Mouse (Mus musculus): ENCODE data around the gene Eea1.
"Not testable (repeated sequence)": the region's sequence is repeated elsewhere in the genome, so short reads cannot be mapped to it uniquely, and the experiment has no call there.

Gene Eea1

GRCm38 (mm10) chr10:96075403-96075802 is 135.0 kb downstream of the Eea1 start:
- no peak for DNase-seq

GRCm38 (mm10) chr10:96075880-96076279 is 135.4 kb downstream of the Eea1 start:
- no peak for DNase-seq

GRCm38 (mm10) chr10:96076461-96076860 is 136.0 kb downstream of the Eea1 start:
- no peak for DNase-seq

- not testable (repeated sequence) for DNase-seq
Observed at GRCm38 (mm10) chr10:96077480-96078066, 137.1 kb downstream of the Eea1 start.

- no peak for DNase-seq
Observed at GRCm38 (mm10) chr10:96079823-96080222, 139.4 kb downstream of the Eea1 start.

GRCm38 (mm10) chr10:96080440-96081381 is 140.3 kb downstream of the Eea1 start:
- DNase-seq, result peak; percentile 22

- DNase-seq, result no peak
Observed at GRCm38 (mm10) chr10:96082203-96082602, 141.8 kb downstream of the Eea1 start.

- DNase-seq, result no peak
Observed at GRCm38 (mm10) chr10:96089744-96090143, 149.3 kb downstream of the Eea1 start.

GRCm38 (mm10) chr10:96090388-96090787 is 149.9 kb downstream of the Eea1 start:
- DNase-seq, result no peak

GRCm38 (mm10) chr10:96093890-96094531 is 153.6 kb downstream of the Eea1 start:
- DNase-seq, result no peak

GRCm38 (mm10) chr10:96094559-96094958 is 154.1 kb downstream of the Eea1 start:
- no peak for DNase-seq

Measured in kidney, postnatal 10 days (tissue).